Mouse (Mus musculus): ENCODE measurements around the gene Atp5f1.
A peak's percentile ranks its signal among the peaks of the same experiment; 100 is the strongest.
"Not testable (repeated sequence)": the region's sequence is repeated elsewhere in the genome, so short reads cannot be mapped to it uniquely, and the experiment has no call there.

Gene Atp5f1

DNA sequence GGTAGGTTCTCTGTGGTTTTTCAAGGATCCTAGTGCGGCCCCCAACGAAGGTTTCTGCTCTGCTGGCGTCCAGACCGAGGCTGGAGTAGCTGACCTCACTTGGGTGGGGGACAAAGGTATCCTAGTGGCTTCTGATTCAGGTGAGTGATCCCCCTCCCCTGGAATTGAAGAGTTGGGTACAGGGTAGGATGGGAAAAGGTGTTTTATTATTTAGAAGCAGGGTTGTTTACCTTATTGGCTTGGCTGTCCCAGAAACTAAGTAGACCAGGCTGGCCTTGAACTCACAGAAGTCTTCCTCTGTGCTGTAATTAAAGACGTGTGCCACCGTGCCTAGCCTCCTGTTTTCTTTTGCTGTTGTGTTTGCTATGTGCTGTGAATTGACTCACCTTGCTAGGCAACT is at the start of gene Atp5f1:
Gene Atp5f1 (minus strand): TSS at position 101 of the 400 bp plus-strand sequence.
- DNase-seq: no peak

DNA sequence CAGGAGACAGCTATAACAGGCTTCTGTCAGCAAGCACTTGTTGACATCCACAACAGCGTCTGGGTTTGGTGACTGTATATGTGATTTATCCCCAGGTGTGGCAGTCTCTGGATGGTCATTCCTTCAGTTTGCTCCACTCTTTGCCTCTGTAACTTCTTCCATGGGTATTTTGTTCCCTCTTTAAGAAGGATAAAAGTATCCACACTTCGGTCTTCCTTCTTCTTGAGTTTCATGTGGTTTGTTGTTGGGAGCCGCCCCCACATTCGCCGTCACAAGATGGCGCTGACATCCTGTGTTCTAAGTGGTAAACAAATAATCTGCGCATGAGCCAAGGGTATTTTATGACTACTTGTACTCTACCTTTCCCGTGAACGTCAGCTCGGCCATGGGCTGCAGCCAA is 43.5 kb upstream of the Atp5f1 start:
- DNase-seq: not testable (repeated sequence)

DNA sequence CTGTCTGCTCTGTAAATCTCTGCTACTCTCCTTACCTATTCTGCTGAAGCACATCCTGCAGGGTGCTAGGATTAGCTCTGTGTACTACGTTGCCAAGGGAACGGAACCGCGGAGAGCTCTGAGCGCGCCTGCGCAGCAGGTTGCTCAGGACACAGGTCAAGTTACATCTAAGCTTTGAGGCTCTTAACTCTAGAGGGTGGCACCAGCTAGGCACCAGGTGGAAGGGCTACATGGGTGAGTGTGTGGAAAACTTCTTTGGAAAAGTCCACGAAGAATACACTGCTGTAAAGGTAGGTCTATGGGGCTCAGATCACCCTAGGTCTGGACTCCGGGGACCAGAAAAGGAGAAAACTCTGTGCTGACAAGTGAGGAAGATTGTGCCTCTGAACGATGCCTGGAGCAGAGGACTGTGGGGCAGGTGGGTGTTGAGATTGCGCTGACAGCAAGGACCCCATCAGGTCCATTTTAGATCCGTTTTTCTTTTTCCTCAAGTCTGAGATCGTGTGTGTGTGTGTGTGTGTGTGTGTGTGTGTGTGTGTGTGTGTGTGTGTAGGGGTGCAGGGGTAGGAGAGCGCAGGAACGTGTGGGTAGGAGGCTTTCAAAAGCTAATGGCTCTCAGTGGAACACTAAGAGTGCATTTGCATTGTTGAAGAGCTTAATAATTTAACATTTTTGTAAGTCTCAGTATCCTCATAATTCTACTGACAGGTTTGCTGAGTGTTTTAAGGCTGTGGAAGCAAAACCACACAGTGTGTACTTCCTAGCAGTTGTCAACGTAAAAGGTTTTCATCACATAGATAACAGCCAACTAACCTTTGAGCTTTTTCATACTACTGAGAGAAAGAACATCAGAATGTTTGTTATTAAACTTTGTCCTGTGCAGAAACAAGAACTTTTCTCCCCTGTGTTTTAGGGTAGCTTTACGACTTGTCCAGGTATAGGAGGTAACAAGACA is 41.8 kb upstream of the Atp5f1 start:
- peak; percentile 16 for DNase-seq

DNA sequence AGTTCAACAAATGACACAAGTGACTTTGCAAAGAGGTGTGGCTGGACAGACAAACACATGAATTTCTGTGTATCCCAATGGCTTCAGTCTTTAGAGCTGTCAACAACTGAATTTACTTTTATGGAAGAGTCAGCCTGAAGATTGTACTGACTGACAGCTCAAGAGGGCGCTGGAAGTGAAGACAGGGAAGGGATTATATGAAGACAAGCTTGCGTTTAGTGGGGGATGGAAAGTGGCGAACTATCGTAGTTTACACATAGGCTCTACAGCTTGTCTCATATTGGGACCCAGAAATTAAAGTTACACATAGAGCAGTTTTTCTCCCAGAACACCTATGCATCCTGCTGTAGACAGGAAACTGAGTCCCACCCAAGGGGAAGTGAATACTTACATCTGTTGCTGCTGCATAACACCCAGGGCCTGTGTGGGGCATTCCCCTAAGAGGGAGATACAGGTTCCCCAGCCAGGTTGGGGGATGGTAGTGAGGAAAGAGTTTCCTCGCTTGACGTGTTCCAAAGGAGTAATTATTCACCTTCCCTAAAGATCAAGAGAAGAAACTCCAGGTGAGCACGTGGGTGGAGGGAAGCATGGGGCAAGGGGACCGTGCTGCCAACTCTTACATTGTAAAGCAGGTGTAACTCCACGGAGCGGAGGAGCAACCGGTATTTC is 40.9 kb upstream of the Atp5f1 start:
- no peak for DNase-seq

DNA sequence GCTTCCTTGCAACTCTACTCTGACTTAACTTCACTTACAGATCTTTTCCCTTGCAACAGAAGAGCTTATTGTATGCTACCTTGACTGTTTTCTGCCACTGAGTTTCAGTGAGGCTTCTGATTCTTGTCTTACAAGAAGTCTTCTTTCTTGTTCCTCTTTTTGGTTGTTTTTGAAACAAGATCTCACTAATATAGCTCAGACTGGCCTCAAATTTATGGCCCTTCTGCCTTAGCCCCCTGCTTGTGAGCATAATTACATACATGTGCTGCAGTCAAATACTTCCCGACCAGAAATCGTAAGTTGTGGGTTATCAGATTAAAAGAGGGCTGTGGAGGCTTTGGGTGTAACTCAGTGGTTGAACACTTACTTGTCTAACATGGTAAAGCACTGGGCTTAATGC is 34.8 kb upstream of the Atp5f1 start:
- no peak for DNase-seq

DNA sequence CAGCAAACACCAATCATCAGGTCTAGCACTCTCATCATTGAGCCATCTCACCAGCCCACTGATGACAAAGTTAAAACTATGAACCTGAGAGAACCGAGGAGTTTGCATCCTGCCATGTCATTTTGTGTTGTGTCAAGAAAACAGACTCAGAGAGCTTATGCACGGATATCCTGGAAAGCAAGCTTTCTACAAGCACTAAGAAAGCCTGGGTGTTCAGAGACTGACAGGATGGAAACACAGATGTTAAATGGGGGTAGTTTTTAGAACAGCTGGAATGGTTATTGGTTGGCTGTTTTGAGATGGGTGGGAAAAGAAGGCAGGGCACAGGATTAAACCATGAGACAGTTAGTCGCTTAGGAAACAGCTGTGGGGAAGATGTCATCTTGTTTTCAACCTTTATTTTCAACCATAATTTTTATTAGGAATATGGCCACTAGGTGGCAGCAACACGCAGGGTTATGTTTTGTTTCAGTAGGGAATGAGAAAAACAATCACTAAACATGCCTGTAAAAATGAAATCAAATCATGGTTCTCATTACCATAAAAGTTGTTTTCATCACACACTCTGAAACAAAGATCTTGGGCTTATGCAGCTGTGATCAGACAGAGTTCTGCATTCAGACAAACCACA is 31.9 kb upstream of the Atp5f1 start:
- DNase-seq: peak; percentile 8

DNA sequence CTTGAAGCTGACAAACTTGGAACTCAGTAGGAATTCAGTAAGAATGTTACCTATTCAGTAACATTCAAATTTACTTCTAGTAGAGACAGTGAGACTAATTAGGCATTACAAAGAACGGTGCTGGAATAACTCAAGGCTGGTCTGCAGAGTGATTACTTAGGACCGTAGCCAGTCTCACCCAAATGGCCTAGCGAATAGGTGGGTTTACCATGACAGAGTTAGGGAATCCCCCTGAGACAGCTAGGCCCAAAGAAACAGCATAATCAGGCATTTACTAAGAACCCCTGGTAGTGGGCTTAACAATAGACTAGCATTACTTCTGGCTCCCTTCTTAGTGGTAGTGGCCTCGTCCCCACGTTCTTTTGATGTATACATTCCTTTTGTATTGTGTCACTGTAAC is 29.7 kb upstream of the Atp5f1 start:
- DNase-seq: not testable (repeated sequence)

DNA sequence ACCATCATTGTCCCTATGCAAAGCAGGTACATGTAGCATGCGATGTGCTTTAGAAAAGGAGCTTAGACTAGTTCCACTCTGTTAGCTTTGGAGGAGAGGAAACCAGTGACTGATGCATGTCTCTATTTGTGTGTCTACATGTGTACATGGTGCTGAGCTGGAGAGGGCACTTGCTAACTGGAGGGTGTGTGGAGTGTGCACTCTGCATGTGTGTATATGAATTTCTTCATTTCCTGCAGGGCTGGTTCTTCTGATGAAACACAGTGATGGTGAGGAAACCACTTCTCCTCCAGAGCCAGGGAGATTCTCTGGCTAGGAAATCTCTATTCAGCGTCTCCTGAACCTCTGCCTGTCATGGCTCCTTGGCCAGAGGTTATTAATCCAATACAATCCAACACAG is 14.3 kb upstream of the Atp5f1 start:
- no peak for DNase-seq

DNA sequence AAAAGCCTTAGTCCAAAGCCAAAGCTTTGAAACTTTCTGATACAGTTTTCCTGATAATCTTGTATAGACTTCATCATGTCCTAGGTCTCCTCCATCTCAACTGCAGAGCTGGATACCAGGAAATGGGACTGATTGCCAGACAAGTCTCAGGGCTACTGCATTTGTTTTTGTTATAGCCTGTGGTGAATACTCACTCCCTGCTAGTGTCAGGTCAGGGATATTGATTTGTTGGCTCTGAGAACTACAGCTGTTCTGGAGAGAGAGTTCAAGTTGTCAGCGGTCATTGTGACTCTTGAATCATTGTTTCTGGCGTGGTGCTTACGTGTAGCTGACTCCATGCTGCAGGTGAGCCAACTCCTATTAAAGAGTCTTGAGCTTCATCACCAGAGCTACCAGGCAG is 13.5 kb upstream of the Atp5f1 start, which contains the start of gene Ovgp1:
Gene Ovgp1 (plus strand): TSS at position 301 of the 400 bp plus-strand sequence.
- DNase-seq: no peak

DNA sequence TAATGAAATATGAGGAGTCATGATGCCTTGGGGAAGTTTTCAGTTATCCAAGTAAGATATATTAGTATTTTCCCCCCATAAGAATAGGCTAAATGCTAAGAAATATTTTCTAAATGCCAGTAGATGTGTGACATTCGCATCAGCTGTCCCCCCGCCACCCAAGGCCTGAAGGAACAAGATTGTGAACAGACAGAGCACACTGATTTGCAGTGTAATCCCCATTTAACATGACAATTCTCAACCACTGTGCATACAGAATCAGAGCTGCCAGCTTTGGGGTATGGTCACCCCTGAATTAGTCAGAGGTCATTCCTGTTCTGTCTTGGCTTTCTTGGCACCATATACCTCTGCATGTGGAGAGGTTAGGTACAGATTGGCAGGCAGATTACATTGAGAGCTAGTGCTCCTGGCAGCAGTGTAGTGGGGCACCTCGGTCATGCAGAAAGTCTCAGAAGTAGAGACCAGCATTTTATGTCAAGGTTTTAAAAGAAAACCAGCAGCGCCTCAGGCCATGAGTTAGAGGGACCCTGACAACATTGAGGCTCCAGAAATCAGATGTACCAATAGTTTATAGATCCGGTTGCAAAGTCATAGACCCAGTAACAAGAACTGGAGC is 12.0 kb upstream of the Atp5f1 start:
- DNase-seq: no peak

DNA sequence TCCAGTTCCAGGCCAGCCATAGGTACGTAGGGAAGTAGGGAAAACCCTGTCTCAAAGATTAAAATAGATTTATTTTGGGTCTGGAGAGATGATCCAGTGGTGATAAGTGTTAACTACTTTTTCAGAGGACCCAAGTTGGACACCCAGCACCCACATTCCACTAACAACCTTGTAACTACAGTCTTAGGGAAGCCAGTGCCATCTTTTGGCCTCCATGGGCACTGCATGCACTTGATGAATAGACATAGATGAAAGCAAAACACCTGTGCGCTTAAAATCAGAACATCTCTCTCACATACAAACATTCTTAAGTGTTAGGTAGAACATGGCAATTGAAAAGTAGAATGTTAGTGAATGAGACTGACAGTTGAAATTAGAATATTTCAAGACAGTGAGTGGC is 801 bp upstream of the Atp5f1 start:
- DNase-seq: peak; percentile 20

DNA sequence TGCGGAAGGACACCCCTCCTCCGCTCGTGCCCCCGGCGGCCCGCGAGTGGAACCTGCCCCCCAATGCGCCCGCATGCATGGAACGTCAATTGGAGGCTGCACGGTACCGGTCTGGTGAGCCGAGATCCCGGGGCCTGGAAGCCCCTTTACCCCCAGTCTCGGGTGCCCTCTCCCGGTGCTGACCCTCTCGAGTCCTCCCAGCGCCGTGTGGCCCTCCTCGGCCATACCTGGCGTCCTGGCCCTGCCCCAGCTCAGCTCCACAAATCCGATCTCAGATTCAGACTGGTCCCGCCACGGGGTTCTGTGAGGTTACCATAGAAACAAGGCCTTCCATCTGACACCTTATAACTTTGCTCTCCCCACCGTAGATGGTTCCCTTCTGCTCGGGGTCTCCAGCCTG is 314 bp downstream of the Atp5f1 start:
- no peak for DNase-seq

DNA sequence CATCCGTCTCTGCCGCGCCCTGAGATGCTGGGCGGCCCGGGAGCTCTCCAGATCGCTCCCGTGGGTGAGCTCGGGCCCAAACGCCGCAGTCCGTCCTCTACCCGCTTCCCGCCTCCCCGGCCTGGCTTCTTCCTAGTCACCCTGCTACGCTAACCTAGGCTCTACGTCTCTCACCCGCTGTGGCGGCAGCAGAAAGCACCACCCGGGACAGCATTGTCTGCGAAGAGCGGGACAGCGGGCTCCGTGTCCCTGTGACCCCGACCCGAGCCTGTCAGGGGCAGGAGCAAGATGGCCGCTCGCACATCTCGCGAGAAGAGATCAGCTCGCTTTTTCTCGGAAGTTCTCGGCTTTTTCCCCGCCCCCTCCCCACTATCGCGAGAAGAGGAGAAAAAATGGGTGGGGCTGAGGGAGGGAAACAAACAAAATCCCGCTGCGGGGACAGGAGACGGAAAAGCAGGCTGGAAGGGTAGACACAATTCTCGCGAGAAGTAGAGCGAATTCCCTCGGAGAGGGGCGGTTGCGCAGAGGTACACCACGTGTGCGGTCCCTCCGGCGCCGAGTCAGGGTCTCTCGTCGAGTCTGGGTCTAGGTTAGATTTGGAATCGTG is 822 bp downstream of the Atp5f1 start, which contains the start of gene Wdr77:
Gene Wdr77 (plus strand): TSS at position 396 of the 607 bp plus-strand sequence.
- peak; percentile 96 for DNase-seq

DNA sequence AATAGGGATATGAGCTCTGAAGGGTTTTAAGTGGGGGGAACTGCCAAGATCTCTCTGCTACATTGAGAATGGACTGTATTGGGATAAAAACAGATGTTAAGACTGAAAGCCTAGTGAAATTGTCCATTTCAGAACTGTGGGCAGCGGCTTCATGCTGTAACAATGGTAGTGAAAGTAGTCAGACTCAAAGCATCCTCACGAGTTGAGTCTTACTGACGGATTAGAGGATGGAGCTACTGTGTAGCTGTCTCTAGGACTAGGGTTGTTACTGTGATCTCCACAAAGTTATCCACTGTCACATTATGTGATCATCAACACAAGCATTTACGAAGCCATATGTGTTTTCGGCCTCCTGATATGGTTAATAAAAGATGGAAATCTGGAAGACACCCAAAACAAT is 1.7 kb downstream of the Atp5f1 start:
- DNase-seq: no peak

DNA sequence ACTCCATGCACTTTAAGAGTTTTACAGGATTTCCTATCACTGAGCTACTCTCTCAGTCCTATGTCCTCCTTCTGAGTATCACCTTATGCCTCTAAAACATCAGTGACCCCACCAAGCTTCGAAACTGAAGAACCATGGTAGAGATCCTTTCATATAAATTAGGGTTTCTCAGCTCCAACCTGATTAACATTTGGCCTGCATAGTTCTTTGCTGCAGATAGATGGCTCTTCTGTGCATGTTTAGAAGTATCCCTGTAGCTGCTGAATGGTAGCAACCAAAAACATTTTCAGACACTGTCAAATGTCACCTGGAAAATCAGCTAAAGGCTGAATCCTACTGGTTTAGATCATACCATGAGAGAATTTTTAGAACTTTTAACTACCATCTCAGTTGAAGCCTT is 2.7 kb downstream of the Atp5f1 start:
- DNase-seq: no peak

DNA sequence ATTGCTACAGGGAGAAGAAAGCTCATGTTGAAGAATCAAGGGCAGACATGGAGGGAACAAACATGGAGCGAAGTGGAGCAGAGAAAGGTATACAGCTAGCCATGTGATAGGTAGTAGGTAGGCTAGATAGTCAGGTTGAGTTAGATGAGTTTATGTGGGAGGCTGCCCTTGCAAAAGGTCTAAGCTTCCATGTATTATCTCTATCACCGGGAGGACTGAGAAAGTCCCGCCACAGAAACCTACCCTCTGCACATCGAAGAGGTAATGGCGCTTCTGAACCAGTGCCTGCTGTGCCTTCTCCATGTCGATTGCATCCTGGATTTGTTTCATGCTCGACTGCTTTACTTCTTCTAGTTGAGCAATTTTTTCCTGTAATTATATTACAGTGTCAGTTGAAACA is 8.6 kb downstream of the Atp5f1 start:
- DNase-seq: no peak

DNA sequence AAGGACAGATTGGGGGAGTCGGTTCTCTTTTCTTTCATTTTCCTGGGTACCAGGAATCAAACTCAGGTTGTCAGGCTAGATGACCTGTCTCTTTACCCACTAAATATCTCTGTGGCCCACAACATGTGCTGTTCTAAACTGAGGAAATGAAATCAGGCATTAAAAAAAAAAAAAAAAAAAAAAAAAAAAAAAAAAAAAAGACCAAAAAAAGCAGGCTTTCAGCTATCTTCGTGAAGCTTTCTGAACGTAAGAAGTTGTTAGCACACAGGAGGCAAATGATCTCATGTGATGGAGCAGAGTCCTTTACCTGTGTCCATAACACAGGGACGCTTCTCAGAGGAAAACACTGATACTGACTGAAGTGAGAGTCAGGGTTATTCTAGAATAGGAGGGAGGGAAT is 23.8 kb downstream of the Atp5f1 start:
- no peak for DNase-seq

DNA sequence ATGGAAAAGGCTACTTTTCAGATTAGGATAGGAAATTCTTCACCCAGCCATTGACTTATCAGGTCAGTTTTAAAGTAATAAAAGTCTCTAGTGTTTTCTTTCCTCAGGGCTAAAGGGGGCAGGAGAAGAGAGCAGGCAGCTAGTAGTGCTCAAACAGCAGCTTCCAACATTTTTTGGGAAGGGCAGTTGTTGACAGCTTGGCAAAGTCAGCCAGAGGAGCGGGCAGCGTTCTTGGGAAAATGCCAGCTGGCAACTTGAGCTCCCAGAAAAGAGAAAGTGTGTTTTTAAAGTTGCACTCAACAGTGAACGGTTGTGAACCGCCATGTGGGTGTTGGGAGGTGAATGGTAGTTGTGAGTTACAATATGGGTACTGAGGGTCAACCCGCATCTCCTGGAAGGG is 24.9 kb downstream of the Atp5f1 start:
- DNase-seq: peak; percentile 8

DNA sequence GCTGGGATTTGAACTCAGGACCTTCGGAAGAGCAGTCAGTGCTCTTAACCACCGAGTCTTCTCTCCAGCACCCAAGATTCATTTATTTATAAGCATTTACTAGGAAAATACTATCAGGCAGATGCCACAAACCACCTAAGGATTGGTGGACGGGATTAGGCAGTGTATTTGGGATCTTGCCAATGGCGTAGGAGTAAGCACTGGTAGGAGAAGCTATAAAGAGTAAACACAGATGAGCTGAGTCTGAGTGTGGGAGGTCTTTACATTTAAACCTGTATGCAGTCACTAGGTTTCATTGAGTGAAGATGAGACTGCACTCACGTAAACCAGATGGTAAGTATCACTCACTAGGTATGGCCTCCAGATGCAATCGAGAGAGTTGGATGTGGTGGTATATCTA is 26.0 kb downstream of the Atp5f1 start:
- no peak for DNase-seq

DNA sequence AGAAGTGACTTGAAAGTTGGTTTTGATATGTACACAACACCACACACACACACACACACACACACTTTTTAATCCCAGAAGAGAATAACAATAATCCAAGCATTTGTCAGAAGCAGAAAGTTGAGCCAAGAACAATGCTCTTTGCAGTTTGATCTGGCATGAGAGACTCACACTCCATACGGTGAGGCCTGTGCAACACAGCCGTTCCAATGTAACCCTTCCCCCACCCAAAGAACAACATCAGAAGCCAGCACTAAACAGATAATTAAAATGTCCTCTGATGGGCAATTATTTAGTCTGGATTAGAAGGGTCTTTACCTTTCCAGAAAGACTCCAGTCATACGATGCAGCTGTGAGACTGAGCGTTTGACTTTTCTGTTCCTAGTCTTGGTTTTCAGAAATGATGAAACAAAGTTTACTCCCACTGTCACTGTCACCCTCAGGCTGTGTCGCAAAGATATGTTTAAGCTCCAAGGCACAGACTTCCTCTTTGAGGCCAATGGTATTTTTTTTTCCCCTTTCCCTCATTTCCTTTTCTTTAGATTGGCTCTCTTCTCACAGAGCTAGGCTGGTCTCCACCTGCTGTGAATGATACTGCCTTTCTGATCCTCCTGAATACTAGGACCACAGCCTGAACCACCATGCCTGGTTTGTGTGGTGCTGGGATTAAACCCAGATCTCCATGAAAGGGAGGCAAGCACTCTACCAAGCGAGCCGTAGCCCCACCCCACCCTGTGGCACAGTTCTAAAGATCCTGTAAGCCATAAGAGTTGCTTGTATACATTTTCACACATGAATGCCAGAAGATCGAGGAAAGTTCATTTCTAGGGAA is 27.4 kb downstream of the Atp5f1 start, which contains the start of gene I830077J02Rik:
Gene I830077J02Rik (minus strand): TSS at position 425 of the 832 bp plus-strand sequence.
- DNase-seq: no peak

DNA sequence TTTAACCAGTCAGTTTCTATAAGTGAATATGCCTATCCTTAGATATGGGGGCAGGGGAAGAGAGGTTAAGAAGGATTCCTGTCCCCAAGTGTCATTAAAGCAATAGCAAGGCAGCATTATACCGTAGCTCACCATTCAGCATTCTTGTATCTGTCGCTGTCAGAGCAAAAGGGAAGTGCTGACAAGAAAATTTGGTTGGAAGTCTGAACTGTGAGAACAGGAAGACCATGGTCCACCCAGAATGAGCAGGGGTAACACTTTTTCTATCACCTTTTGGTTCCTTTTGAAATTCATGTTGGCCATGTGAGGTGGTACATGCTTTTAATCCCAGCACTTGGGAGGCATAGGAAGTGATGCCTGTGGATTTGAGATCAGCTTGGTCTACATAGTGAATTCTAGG is 28.8 kb downstream of the Atp5f1 start:
- DNase-seq: no peak

DNA sequence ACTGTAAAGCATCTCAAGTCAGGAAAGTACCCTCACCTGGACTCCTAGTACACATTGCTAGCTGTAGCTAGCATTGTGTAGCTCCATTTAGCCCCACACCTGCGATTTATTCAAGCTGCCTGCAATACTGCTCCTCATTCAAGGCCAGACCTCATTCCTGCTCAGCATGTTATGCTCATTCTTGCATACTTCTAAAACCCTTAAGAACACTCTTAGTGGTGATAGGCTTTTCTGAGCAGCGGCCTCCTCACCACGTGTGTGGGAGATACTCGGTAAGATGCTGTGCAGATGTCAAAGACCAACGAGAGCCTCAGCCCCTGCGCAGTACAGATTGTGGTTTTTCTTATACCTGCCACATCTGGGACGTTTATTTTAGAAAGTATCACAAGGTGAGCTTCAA is 30.1 kb downstream of the Atp5f1 start:
- DNase-seq: no peak
